Mouse (Mus musculus): ENCODE results near the gene Gm20716. TPM values are rescaled to one million over a fixed set of nuclear protein-coding genes. Genes with fewer than 3 reads are reported as not detected.

Gene Gm20716
- polyA plus RNA-seq, 1 experiment from 2014 or later, result 21.5 TPM

DNA sequence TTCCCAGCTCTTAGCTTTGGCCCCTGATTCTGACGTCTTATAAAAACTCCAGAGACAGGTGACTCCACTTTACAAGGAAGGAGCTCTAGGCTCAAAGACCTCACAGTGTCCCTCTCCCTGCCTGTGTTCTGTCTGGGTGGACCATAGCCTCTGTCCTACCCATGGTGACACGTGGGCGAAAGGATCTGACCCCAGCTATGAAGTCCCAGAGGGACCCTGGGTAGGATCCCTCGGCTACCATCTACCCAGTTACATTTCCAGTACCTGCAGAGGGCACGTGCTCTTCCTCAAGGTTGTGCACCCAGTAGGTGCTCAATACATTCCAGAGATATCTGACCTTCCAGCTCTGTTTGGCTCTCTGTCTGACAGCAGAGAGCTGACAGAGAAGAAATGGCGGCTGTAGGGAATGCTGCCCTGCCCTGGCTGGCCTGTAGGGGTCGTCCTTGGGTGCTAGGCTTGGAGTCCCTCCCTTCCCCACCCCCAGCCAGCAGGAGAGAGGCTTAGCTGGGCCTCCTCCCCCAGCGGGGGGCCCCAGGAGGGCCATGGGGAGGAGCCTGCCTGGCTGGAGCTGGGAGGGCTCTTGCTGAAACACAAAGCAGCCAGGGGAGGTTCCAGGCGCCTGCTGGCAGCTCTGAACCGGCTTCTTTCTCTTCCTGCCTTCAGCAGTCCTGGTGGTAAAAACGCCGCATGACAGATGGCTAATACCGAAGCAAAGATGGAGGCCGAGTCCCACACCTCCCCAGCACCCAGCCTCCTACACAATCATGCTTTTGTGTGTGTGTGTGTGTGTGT, 75.9 kb downstream of the Gm20716 start:
- Histone ChIP-seq H3K9me3 (ENCODE audit: control insufficient read depth, low read length) (no peaks in the 10 kb centered on the region), H3K4me2 (ENCODE audit: low read depth, low read length) (peak overlapping the region; percentile 45), H3K4me3 (ENCODE audit: low read depth, low read length) (peak overlapping the region; percentile 11; the same call in 1 of the 2 replicates), H3K4me1 (ENCODE audit: control insufficient read depth, insufficient read depth, low read length) (peaks cover 18% of the 10 kb centered on the region), H3K36me3 (ENCODE audit: control insufficient read depth, insufficient read depth, low read length) (no peaks in the 10 kb centered on the region), H3K27me3 (replicated peaks; ENCODE audit: control insufficient read depth, insufficient read depth, low read length) (no peaks in the 10 kb centered on the region), H3K9ac (ENCODE audit: low read depth, low read length) (peak overlapping the region; percentile 50), H3K27ac (replicated peaks; ENCODE audit: low read depth, low read length) (peak overlapping the region; percentile 59)
- peak; percentile 98 for DNase-seq (ENCODE audit: low spot score)
- peak; percentile 94 for ATAC-seq (ENCODE audit: low read depth)
- 20% methylated on average over 12 of the region's 14 CpGs for WGBS

DNA sequence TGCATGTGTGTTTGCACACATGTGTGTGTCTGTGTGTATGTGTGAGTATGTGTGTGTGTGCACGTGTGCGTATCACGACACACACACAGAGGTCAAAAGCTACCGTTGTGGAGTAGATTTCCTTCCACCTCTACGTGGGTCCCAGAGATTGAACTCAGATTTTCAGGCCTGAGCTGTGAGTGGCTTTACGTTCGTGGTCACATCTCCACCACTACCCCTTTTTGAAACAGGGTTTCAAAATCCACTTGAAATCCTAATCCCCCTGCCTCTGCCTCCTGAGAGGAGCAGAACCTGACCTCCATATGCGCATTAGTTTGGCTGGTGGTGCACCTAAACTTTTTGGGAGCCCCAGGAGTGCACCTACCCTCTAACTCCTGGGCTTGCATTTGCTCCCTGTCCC, 80.9 kb downstream of the Gm20716 start:
- Histone ChIP-seq H3K9ac (ENCODE audit: low read depth, low read length) (no peak overlapping the region), H3K36me3 (ENCODE audit: control insufficient read depth, insufficient read depth, low read length) (no peaks in the 10 kb centered on the region), H3K4me1 (ENCODE audit: control insufficient read depth, insufficient read depth, low read length) (peaks cover 3% of the 10 kb centered on the region; the same call in 1 of the 2 replicates), H3K4me2 (ENCODE audit: low read depth, low read length) (no peak overlapping the region), H3K27ac (replicated peaks; ENCODE audit: low read depth, low read length) (no peak overlapping the region), H3K27me3 (replicated peaks; ENCODE audit: control insufficient read depth, insufficient read depth, low read length) (no peaks in the 10 kb centered on the region), H3K4me3 (ENCODE audit: low read depth, low read length) (no peak overlapping the region), H3K9me3 (ENCODE audit: control insufficient read depth, low read length) (no peaks in the 10 kb centered on the region)
- DNase-seq (ENCODE audit: low spot score) (no peak), ATAC-seq (ENCODE audit: low read depth) (no peak)
- 87% methylated on average over 8 of the region's 8 CpGs for whole genome bisulfite sequencing

DNA sequence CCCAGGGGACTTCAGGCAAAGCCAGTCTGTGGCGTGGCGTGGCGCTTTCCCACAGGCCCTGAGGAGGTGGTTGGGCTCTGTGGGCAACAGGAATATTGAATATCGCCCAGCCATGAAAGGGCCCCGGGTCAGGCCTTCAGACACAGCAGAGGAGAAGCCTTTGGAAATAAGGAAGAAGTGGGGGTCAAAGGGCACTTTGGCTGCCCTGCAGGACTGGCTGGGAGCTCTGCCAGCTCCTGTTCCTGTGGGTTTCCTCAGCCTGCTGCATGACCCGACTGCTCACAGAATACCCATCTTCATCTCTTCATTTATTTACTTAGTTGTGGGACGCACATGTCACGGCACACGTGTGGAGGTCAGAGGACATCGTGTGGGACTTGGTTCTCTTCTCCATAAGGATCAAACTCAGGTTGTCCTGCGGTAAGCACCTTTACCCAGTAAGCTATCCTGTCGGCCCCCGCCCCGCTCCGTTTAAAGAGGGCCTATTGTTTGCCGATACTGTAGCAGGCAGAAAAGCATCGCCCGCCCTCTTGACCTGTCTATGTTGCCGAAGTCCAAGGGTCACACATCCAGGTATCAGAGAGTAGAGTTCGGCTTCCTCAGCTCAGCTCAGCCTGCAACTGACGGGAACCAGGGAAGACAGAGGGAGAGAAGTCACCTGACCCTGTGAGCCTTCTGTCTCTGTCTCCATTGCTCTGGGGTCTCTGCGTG, 82.3 kb downstream of the Gm20716 start:
- H3K4me1 ChIP-seq (ENCODE audit: control insufficient read depth, insufficient read depth, low read length), result no peaks in the 10 kb centered on the region
- no peak overlapping the region for H3K9ac ChIP-seq (ENCODE audit: low read depth, low read length)
- no peak for ATAC-seq (ENCODE audit: low read depth)
- no peak overlapping the region for H3K4me2 ChIP-seq (ENCODE audit: low read depth, low read length)
- 58% methylated on average over 19 of the region's 22 CpGs for WGBS
- no peak for DNase-seq (ENCODE audit: low spot score)
- H3K4me3 ChIP-seq (ENCODE audit: low read depth, low read length), result no peak overlapping the region
- no peak overlapping the region for H3K27ac ChIP-seq (replicated peaks; ENCODE audit: low read depth, low read length)
- no peaks in the 10 kb centered on the region for H3K9me3 ChIP-seq (ENCODE audit: control insufficient read depth, low read length)
- H3K36me3 ChIP-seq (ENCODE audit: control insufficient read depth, insufficient read depth, low read length), result no peaks in the 10 kb centered on the region
- no peaks in the 10 kb centered on the region for H3K27me3 ChIP-seq (replicated peaks; ENCODE audit: control insufficient read depth, insufficient read depth, low read length)

DNA sequence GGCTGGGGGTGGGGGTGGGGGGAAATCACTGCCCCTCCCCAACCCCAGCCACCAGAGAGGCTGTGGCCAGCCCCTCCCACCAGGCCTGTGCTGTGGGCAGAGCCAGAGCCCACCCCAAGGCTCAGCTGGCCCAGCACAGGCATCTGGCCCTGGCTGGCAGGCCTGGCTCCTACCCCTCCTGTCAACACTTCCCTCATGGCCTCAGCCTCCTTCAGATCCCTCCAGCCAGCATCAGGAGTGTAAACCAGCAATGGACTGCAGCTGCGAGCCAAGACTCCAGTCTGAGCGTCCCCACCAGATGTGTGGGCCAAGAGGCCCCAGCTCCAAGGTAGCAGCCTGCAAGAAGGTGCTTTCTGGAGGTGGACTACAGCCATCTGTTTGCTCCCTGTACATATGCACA, 84.7 kb downstream of the Gm20716 start:
- Histone ChIP-seq H3K4me1 (ENCODE audit: control insufficient read depth, insufficient read depth, low read length) (no peaks in the 10 kb centered on the region), H3K9me3 (ENCODE audit: control insufficient read depth, low read length) (no peaks in the 10 kb centered on the region), H3K9ac (ENCODE audit: low read depth, low read length) (0 out of 2 replicates have a peak overlapping the region, but pooled peaks have one; percentile 15), H3K27me3 (replicated peaks; ENCODE audit: control insufficient read depth, insufficient read depth, low read length) (no peaks in the 10 kb centered on the region), H3K36me3 (ENCODE audit: control insufficient read depth, insufficient read depth, low read length) (no peaks in the 10 kb centered on the region), H3K4me2 (ENCODE audit: low read depth, low read length) (no peak overlapping the region), H3K27ac (replicated peaks; ENCODE audit: low read depth, low read length) (0 out of 2 replicates have a peak overlapping the region, but pooled peaks have one; percentile 28), H3K4me3 (ENCODE audit: low read depth, low read length) (no peak overlapping the region)
- peak; percentile 71 for ATAC-seq (ENCODE audit: low read depth)
- 38% methylated on average over 2 of the region's 2 CpGs for WGBS
- DNase-seq (ENCODE audit: low spot score), result peak; percentile 59

DNA sequence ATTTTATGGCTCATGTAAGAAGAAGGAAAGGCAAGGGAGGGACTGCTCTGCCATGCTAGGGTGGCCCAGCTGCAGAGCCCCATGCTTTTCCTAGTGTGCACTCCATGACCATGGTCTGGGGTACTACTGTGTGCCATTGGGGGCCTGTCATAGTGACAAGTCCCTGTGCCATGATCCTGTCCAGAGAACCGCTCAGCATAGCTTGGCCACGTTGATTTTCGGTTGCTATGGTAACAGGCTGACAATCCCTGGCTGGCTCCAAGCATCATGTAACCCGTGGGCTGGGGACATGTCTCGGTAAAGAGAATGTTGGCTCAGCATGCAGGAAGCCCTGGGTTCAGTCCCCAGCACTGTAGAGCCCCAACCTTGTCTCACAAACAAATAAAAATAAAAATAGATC, 86.4 kb downstream of the Gm20716 start:
- no peaks in the 10 kb centered on the region for H3K27me3 ChIP-seq (replicated peaks; ENCODE audit: control insufficient read depth, insufficient read depth, low read length)
- no peak overlapping the region for H3K27ac ChIP-seq (replicated peaks; ENCODE audit: low read depth, low read length)
- H3K4me2 ChIP-seq (ENCODE audit: low read depth, low read length), result no peak overlapping the region
- H3K9me3 ChIP-seq (ENCODE audit: control insufficient read depth, low read length), result no peaks in the 10 kb centered on the region
- DNase-seq (ENCODE audit: low spot score) (no peak), ATAC-seq (ENCODE audit: low read depth) (no peak)
- H3K4me1 ChIP-seq (ENCODE audit: control insufficient read depth, insufficient read depth, low read length), result no peaks in the 10 kb centered on the region
- H3K9ac ChIP-seq (ENCODE audit: low read depth, low read length), result no peak overlapping the region
- H3K36me3 ChIP-seq (ENCODE audit: control insufficient read depth, insufficient read depth, low read length), result no peaks in the 10 kb centered on the region
- 38% methylated on average over 5 of the region's 5 CpGs for WGBS
- H3K4me3 ChIP-seq (ENCODE audit: low read depth, low read length), result no peak overlapping the region

DNA sequence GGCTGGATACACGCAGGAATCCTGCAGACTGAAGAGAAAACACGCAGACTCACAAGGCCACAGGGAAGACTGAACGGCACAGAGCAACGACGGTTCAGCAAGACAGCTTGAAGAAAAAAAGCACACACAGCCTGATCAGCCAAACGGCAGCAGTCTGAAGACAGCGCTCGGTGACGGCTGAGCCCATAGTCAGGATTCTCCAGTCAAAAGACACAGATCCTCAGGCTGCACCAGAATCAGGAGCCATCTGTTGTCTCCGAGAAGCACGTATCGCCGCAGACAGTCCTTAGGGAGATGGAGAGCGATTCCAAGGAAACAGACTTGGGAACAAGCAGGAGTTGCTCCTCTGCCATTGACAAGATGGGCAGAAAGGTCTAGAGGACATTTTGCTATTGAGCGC, 93.0 kb downstream of the Gm20716 start:
- Histone ChIP-seq H3K27ac (replicated peaks; ENCODE audit: low read depth, low read length) (no peak overlapping the region), H3K4me3 (ENCODE audit: low read depth, low read length) (no peak overlapping the region), H3K36me3 (ENCODE audit: control insufficient read depth, insufficient read depth, low read length) (no peaks in the 10 kb centered on the region), H3K4me1 (ENCODE audit: control insufficient read depth, insufficient read depth, low read length) (no peaks in the 10 kb centered on the region), H3K9me3 (ENCODE audit: control insufficient read depth, low read length) (no peaks in the 10 kb centered on the region), H3K9ac (ENCODE audit: low read depth, low read length) (no peak overlapping the region), H3K4me2 (ENCODE audit: low read depth, low read length) (no peak overlapping the region), H3K27me3 (replicated peaks; ENCODE audit: control insufficient read depth, insufficient read depth, low read length) (no peaks in the 10 kb centered on the region)
- ATAC-seq (ENCODE audit: low read depth) (no peak), DNase-seq (ENCODE audit: low spot score) (no peak)
- 73% methylated on average over 15 of the region's 15 CpGs for WGBS

Small RNA genes lying within 50 kb of the gene (microRNA-seq; reads per million reads assigned to microRNA genes)
- gene Gm24561 (ENCODE audit: borderline number of aligned reads), result not detected

Other genes starting within 250 kb of the Gm20716 start
- gene Ripor3, start 219.7 kb downstream of the Gm20716 start, polyA plus RNA-seq (2014; fragmentation: Nextera tagmentation; extraction: Ambion mirVana), result 4.1 and 5.9 TPM in 2 replicates
- 2.9 and 3.0 TPM in 2 replicates for gene Pard6b, start 149.4 kb downstream of the Gm20716 start, polyA plus RNA-seq (2014; fragmentation: Nextera tagmentation; extraction: Ambion mirVana)
- 2.5 and 3.3 TPM in 2 replicates for gene Adnp, start 23.3 kb downstream of the Gm20716 start, polyA plus RNA-seq (2014; fragmentation: Nextera tagmentation; extraction: Ambion mirVana)
- gene Dpm1, start 227 bp upstream of the Gm20716 start, polyA plus RNA-seq (2014; fragmentation: Nextera tagmentation; extraction: Ambion mirVana), result 84.6 and 86.6 TPM in 2 replicates
- gene Mocs3, start 258 bp upstream of the Gm20716 start, polyA plus RNA-seq (2014; fragmentation: Nextera tagmentation; extraction: Ambion mirVana), result 8.8 and 8.9 TPM in 2 replicates
- 1.1 and 1.4 TPM in 2 replicates for gene Kcng1, start 51.4 kb upstream of the Gm20716 start, polyA plus RNA-seq (2014; fragmentation: Nextera tagmentation; extraction: Ambion mirVana)

Measured in embryonic facial prominence, embryonic 14.5 days (tissue).